Comparison of ENCODE assay signal across 9 mouse cellular contexts in the genomic region with DNA sequence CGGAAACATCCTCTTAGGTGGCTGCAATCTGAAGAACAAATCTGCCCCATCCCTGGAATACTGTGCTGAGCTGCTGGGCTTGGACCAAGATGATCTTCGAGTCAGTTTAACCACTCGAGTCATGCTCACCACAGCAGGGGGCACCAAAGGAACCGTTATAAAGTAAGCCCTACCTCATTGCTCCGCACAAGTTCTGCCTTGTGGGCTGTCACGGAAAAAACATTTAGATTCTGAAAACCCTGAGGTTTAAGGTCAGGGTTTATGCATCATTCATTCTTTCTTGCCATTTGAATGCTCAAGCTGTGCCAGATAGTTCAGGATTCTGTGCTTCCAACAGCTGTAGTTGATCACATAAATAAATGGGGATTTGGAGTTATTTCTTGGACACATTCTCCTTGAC.
DNase-seq lines count a peak whose midpoint lies in the region; ATAC-seq lines count a peak whose summit lies in the region.
"Had no signal": no experiment of that assay in that cellular context is flagged by ENCODE, and none has a peak within 500 bp of the region (broad histone marks: within the 10 kb centered on the region; RNA-seq: fewer than 3 reads in every experiment).

No protein-coding gene starts in this region.

- WGBS in limb, embryonic 11.5 days: 46% methylated on average over 6 of the region's 6 CpGs
- 59% methylated on average over 6 of the region's 6 CpGs for WGBS in limb, embryonic 10.5 days
- WGBS in lung, embryonic 16.5 days: 44% methylated on average over 6 of the region's 6 CpGs

- intact Hi-C loops in left cerebral cortex, postnatal 36 days (cut with DNase I): no loop called here

- H3K9me3 ChIP-seq in limb, embryonic 11.5 days (ENCODE audit: control insufficient read depth, low read length): no peaks in the 10 kb centered on the region
- no peaks in the 10 kb centered on the region for H3K9me3 ChIP-seq in limb, embryonic 10.5 days (replicated peaks)
- H3K9me3 ChIP-seq in lung, embryonic 16.5 days (ENCODE audit: control insufficient read depth, low read length): no peaks in the 10 kb centered on the region
- H3K9me3 ChIP-seq: midbrain, embryonic 12.5 days had no signal

- no peak for ATAC-seq in limb, embryonic 11.5 days (ENCODE audit: insufficient number of reproducible peaks, low FRiP score, low TSS enrichment, low read depth)
- ATAC-seq in hematopoietic stem cell, adult 5-6 weeks (replicated peaks in 1 of 2; ENCODE audit: insufficient read depth in 1 of 2, low FRiP score in 2 of 2, low TSS enrichment in 1 of 2, low read depth in 1 of 2, poor library complexity in 2 of 2, severe bottlenecking in 2 of 2): peak; percentile 80 to 90
- peak; percentile 88 for ATAC-seq in lung, embryonic 16.5 days (ENCODE audit: low read depth)

- no peaks in the 10 kb centered on the region for H3K27me3 ChIP-seq in limb, embryonic 11.5 days (ENCODE audit: control insufficient read depth, insufficient read depth, low read length)
- H3K27me3 ChIP-seq in limb, embryonic 10.5 days (ENCODE audit: low read depth, poor library complexity, severe bottlenecking): no peaks in the 10 kb centered on the region
- no peaks in the 10 kb centered on the region for H3K27me3 ChIP-seq in lung, embryonic 16.5 days (ENCODE audit: control insufficient read depth, insufficient read depth, low read depth, low read length)
- H3K27me3 ChIP-seq: midbrain, embryonic 12.5 days had no signal

- peak; percentile 37 for DNase-seq in limb, embryonic 11.5 days (ENCODE audit: low spot score)
- DNase-seq in limb, embryonic 10.5 days (ENCODE audit: low spot score): no peak
- peak; percentile 18 to 45 for DNase-seq in thymus, postnatal 10 days (ENCODE audit: low spot score in 2 of 2)
- DNase-seq in gastrocnemius, postnatal 10 days: no peak
- no peak for DNase-seq in urinary bladder, adult 2 months (ENCODE audit: low spot score)
- DNase-seq in left cerebral cortex, postnatal 36 days (ENCODE audit: low spot score in 2 of 2): no peak

- no peak overlapping the region for H3K9ac ChIP-seq in limb, embryonic 11.5 days (ENCODE audit: low read length)
- H3K9ac ChIP-seq in lung, embryonic 16.5 days (ENCODE audit: low read length): no peak overlapping the region
- H3K9ac ChIP-seq: midbrain, embryonic 12.5 days had no signal

- H3K4me3 ChIP-seq in limb, embryonic 11.5 days (ENCODE audit: low read depth, low read length): no peak overlapping the region
- H3K4me3 ChIP-seq in limb, embryonic 10.5 days: no peak overlapping the region
- H3K4me3 ChIP-seq in lung, embryonic 16.5 days (ENCODE audit: low read length): no peak overlapping the region
- H3K4me3 ChIP-seq: midbrain, embryonic 12.5 days had no signal

- no peaks in the 10 kb centered on the region for H3K36me3 ChIP-seq in limb, embryonic 11.5 days (ENCODE audit: control insufficient read depth, insufficient read depth, low read length)
- no peaks in the 10 kb centered on the region for H3K36me3 ChIP-seq in limb, embryonic 10.5 days
- no peaks in the 10 kb centered on the region for H3K36me3 ChIP-seq in lung, embryonic 16.5 days (ENCODE audit: control insufficient read depth, insufficient read depth, low read length)
- H3K36me3 ChIP-seq: midbrain, embryonic 12.5 days had no signal

- no peak overlapping the region for H3K4me2 ChIP-seq in limb, embryonic 11.5 days (ENCODE audit: low read depth, severe bottlenecking)
- H3K4me2 ChIP-seq in lung, embryonic 16.5 days (ENCODE audit: low read depth, low read length): no peak overlapping the region
- H3K4me2 ChIP-seq: midbrain, embryonic 12.5 days had no signal

- H3K4me1 ChIP-seq in limb, embryonic 11.5 days (ENCODE audit: control insufficient read depth, insufficient read depth, low read length): no peaks in the 10 kb centered on the region; the same call in none of the 2 replicates
- H3K4me1 ChIP-seq in limb, embryonic 10.5 days: peaks cover 25% of the 10 kb centered on the region
- no peaks in the 10 kb centered on the region for H3K4me1 ChIP-seq in lung, embryonic 16.5 days (replicated peaks; ENCODE audit: control insufficient read depth, insufficient read depth, low read length)
- H3K4me1 ChIP-seq: midbrain, embryonic 12.5 days had no signal

- no peak overlapping the region for H3K27ac ChIP-seq in limb, embryonic 11.5 days (replicated peaks; ENCODE audit: low read depth, low read length)
- H3K27ac ChIP-seq in limb, embryonic 10.5 days: no peak overlapping the region
- H3K27ac ChIP-seq in lung, embryonic 16.5 days (ENCODE audit: low read length): no peak overlapping the region
- H3K27ac ChIP-seq: midbrain, embryonic 12.5 days had no signal

Comparison
In these comparisons a context has a peak if more than half of its experiments do, and no peak if none do; other contexts are left out.
1. DNase-seq: peak in limb, embryonic 11.5 days (single experiment) and thymus, postnatal 10 days (2 of 2); none in limb, embryonic 10.5 days (single experiment), gastrocnemius, postnatal 10 days (single experiment), urinary bladder, adult 2 months (single experiment) and left cerebral cortex, postnatal 36 days (0 of 2).